Mouse (Mus musculus): ENCODE results near the gene Gm20716. TPM values are rescaled to one million over a fixed set of nuclear protein-coding genes. Genes with fewer than 3 reads are reported as not detected.

The Gm20716 gene
- 18.2 and 18.8 TPM in 2 replicates for polyA plus RNA-seq (2015; fragmentation: Nextera tagmentation; extraction: Ambion mirVana)

DNA sequence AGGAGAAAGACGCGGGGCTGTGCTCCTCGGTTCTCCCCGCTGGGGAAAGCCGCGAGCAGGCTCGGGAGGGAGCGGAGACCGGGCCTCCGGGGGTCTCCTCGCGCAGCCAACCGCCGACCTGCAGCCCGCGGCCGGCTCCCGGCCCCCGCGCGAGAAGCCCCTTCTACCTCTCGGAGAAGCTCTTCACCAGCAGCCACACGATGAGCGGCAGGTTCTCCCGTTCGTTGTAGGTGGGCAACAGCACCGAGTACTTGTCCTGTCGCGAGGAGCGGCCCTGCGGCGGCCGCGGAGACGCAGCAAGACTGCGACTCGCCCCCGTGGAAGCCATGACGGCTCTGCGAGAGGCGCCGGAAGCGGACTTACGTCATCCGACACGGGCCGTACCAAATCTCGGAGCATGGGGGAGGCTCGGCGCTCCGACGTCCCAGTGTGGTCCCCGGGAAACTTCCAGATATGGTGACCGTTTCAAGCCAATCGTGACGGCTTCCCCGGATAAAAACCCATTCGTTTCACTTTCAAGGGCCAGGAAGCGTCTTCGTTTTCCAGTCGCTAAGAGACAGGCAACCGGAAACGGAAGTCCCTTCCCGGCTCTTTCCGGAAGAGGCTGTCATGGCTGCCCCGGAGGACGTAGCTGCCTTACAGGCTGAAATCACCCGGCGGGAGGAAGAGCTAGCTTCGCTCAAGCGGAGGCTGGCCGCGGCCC lies at the start of gene Gm20716, which contains the start of the genes Dpm1 and Mocs3:
Gm20716 (minus strand) TSS at position 339 of the 703 bp plus-strand sequence.
Dpm1 (minus strand) TSS at position 566 of the 703 bp plus-strand sequence.
Mocs3 (plus strand) TSS at position 597 of the 703 bp plus-strand sequence.
- Histone ChIP-seq H3K36me3 (peaks cover 20% of the 10 kb centered on the region), H3K4me1 (peaks cover 27% of the 10 kb centered on the region), H3K27ac (peak within 1 kb of the TSS; percentile 95), H3K9me3 (no peaks in the 10 kb centered on the region), H3K27me3 (replicated peaks) (no peaks in the 10 kb centered on the region), H3K4me3 (replicated peaks) (peak within 1 kb of the TSS; percentile 100), H3K9ac (peak within 1 kb of the TSS; percentile 96), H3K4me2 (peak within 1 kb of the TSS; percentile 99)
- under 1% methylated on average over 69 of the region's 73 CpGs for WGBS
- ATAC-seq (ENCODE audit: insufficient read depth, low FRiP score, low read depth), result peak; percentile 83

GRCm38 (mm10) chr2:168274374-168274935 lies 44.3 kb upstream of the Gm20716 start:
- Histone ChIP-seq H3K27me3 (replicated peaks) (peaks cover 18% of the 10 kb centered on the region), H3K4me1 (0 out of 2 replicates have a peak, but pooled peaks cover 3% of the 10 kb centered on the region), H3K9ac (no peak overlapping the region), H3K4me2 (no peak overlapping the region), H3K27ac (no peak overlapping the region), H3K9me3 (no peaks in the 10 kb centered on the region), H3K4me3 (replicated peaks) (no peak overlapping the region), H3K36me3 (no peaks in the 10 kb centered on the region)
- 8% methylated on average over 11 of the region's 11 CpGs for WGBS
- no peak for ATAC-seq (ENCODE audit: insufficient read depth, low FRiP score, low read depth)

- ATAC-seq (ENCODE audit: insufficient read depth, low FRiP score, low read depth), result no peak
- no peak overlapping the region for H3K4me2 ChIP-seq
- 40% methylated on average over 9 of the region's 9 CpGs for WGBS
Measured at GRCm38 (mm10) chr2:168273387-168273786, 43.2 kb upstream of the Gm20716 start.

GRCm38 (mm10) chr2:168268033-168268432 lies 37.9 kb upstream of the Gm20716 start:
- Histone ChIP-seq H3K4me2 (peak overlapping the region; percentile 33), H3K27ac (no peak overlapping the region), H3K36me3 (no peaks in the 10 kb centered on the region), H3K4me1 (no peaks in the 10 kb centered on the region), H3K4me3 (replicated peaks) (0 out of 2 replicates have a peak overlapping the region, but pooled peaks have one; percentile 3), H3K9ac (no peak overlapping the region), H3K9me3 (no peaks in the 10 kb centered on the region), H3K27me3 (replicated peaks) (0 out of 2 replicates have a peak, but pooled peaks cover 1% of the 10 kb centered on the region)
- 35% methylated on average over 7 of the region's 7 CpGs for WGBS
- no peak for ATAC-seq (ENCODE audit: insufficient read depth, low FRiP score, low read depth)

More at GRCm38 (mm10) chr2:168273387-168273786, 43.2 kb upstream of the Gm20716 start:
- Histone ChIP-seq H3K27me3 (replicated peaks) (0 out of 2 replicates have a peak, but pooled peaks cover 10% of the 10 kb centered on the region), H3K4me1 (0 out of 2 replicates have a peak, but pooled peaks cover 3% of the 10 kb centered on the region), H3K4me3 (replicated peaks) (no peak overlapping the region), H3K9me3 (no peaks in the 10 kb centered on the region), H3K27ac (no peak overlapping the region), H3K36me3 (no peaks in the 10 kb centered on the region), H3K9ac (no peak overlapping the region)

GRCm38 (mm10) chr2:168260900-168261299 lies 30.7 kb upstream of the Gm20716 start:
- Histone ChIP-seq H3K27me3 (replicated peaks) (0 out of 2 replicates have a peak, but pooled peaks cover 9% of the 10 kb centered on the region), H3K27ac (no peak overlapping the region), H3K4me1 (no peaks in the 10 kb centered on the region), H3K4me3 (replicated peaks) (no peak overlapping the region), H3K4me2 (no peak overlapping the region), H3K9ac (no peak overlapping the region), H3K9me3 (no peaks in the 10 kb centered on the region), H3K36me3 (no peaks in the 10 kb centered on the region)
- no peak for ATAC-seq (ENCODE audit: insufficient read depth, low FRiP score, low read depth)
- WGBS, result 77% methylated on average over 10 of the region's 10 CpGs

GRCm38 (mm10) chr2:168260124-168260523 lies 30.0 kb upstream of the Gm20716 start:
- Histone ChIP-seq H3K4me1 (no peaks in the 10 kb centered on the region), H3K4me2 (no peak overlapping the region), H3K9me3 (no peaks in the 10 kb centered on the region), H3K9ac (no peak overlapping the region), H3K27ac (no peak overlapping the region), H3K27me3 (replicated peaks) (0 out of 2 replicates have a peak, but pooled peaks cover 9% of the 10 kb centered on the region), H3K4me3 (replicated peaks) (no peak overlapping the region), H3K36me3 (no peaks in the 10 kb centered on the region)
- ATAC-seq (ENCODE audit: insufficient read depth, low FRiP score, low read depth), result no peak
- WGBS, result 70% methylated on average over 3 of the region's 3 CpGs

DNA sequence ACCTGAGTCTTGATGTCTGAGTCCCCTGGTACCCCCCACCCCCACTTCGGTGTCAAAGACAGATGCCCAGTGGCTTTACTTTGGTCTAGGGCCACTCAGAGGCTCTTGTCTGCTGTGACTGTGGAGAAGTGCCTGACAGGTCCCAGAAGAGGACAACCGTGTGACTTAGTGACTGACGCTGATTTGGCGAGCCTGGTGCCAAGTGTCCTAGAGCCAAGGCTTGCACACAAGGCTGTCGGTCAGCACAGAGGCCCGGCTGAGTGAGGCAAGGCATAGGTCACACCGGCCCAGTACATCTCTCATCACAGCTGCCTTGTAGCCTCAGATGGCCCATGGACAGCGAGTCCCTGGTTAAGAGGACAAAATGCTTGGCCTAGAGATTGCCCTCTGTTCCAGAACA lies 28.9 kb upstream of the Gm20716 start:
- Histone ChIP-seq H3K4me1 (no peaks in the 10 kb centered on the region), H3K27me3 (replicated peaks) (0 out of 2 replicates have a peak, but pooled peaks cover 9% of the 10 kb centered on the region), H3K4me2 (no peak overlapping the region), H3K9ac (no peak overlapping the region), H3K36me3 (no peaks in the 10 kb centered on the region), H3K27ac (no peak overlapping the region), H3K4me3 (replicated peaks) (no peak overlapping the region), H3K9me3 (no peaks in the 10 kb centered on the region)
- 86% methylated on average over 8 of the region's 8 CpGs for WGBS
- ATAC-seq (ENCODE audit: insufficient read depth, low FRiP score, low read depth), result no peak

- WGBS, result 76% methylated on average over 4 of the region's 4 CpGs
- H3K9me3 ChIP-seq, result no peaks in the 10 kb centered on the region
Measured at GRCm38 (mm10) chr2:168257188-168257587, 27.0 kb upstream of the Gm20716 start.

DNA sequence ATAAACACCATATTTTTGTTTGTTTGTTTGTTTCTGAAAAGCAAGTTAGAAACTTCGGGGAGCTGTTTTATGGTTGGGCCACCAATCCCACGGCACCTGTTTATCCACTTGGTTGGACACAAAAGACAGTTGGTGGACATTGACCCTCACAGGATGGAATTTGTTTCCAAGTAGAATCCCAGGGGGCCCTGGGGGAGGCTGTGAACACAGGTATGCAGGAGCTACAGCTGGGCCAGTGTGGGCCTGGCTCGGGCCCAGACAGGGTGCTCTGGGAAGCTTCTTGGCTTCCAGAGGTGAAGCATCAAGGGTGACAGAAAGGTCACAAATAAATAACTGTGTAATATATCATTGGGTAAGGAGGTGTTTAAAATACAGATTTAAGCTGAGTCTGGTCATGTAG lies 26.3 kb upstream of the Gm20716 start:
- Histone ChIP-seq H3K4me2 (no peak overlapping the region), H3K4me1 (no peaks in the 10 kb centered on the region), H3K9ac (no peak overlapping the region), H3K27ac (no peak overlapping the region), H3K9me3 (no peaks in the 10 kb centered on the region), H3K36me3 (no peaks in the 10 kb centered on the region), H3K4me3 (replicated peaks) (no peak overlapping the region), H3K27me3 (replicated peaks) (no peaks in the 10 kb centered on the region)
- 48% methylated on average over 3 of the region's 3 CpGs for WGBS
- no peak for ATAC-seq (ENCODE audit: insufficient read depth, low FRiP score, low read depth)

More at GRCm38 (mm10) chr2:168257188-168257587, 27.0 kb upstream of the Gm20716 start:
- Histone ChIP-seq H3K4me1 (no peaks in the 10 kb centered on the region), H3K27ac (no peak overlapping the region), H3K27me3 (replicated peaks) (0 out of 2 replicates have a peak, but pooled peaks cover under 1% of the 10 kb centered on the region), H3K36me3 (no peaks in the 10 kb centered on the region), H3K9ac (no peak overlapping the region), H3K4me3 (replicated peaks) (no peak overlapping the region), H3K4me2 (no peak overlapping the region)
- no peak for ATAC-seq (ENCODE audit: insufficient read depth, low FRiP score, low read depth)

DNA sequence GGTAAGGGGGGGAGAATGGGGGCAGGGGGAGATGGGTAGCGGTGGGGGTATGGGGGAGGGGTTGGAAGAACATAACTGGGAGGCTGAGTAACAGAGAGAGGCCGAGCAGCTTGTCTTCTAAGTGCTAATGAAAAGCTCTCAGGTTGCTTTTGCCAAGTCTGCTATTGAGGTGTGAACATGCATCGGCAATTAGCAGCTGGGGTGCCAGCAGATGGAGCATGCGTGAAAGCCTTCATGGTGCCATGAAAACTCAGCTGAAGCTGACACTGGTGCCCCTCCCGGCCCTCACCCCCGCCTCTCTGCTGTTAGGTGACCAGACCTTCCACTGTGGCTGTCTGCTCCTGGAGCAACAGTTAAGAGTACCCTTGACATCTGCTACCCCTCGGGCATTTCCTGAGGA lies 23.7 kb upstream of the Gm20716 start:
- no peak overlapping the region for H3K4me2 ChIP-seq
- no peaks in the 10 kb centered on the region for H3K9me3 ChIP-seq
- no peak overlapping the region for H3K4me3 ChIP-seq (replicated peaks)
- no peaks in the 10 kb centered on the region for H3K36me3 ChIP-seq
- no peaks in the 10 kb centered on the region for H3K27me3 ChIP-seq (replicated peaks)
- H3K27ac ChIP-seq, result no peak overlapping the region
- no peak overlapping the region for H3K9ac ChIP-seq
- H3K4me1 ChIP-seq, result no peaks in the 10 kb centered on the region
- ATAC-seq (ENCODE audit: insufficient read depth, low FRiP score, low read depth), result no peak
- WGBS, result 32% methylated on average over 7 of the region's 7 CpGs

GRCm38 (mm10) chr2:168252639-168253292 lies 22.6 kb upstream of the Gm20716 start:
- Histone ChIP-seq H3K9me3 (no peaks in the 10 kb centered on the region), H3K4me1 (no peaks in the 10 kb centered on the region), H3K27ac (no peak overlapping the region), H3K9ac (no peak overlapping the region), H3K4me3 (replicated peaks) (no peak overlapping the region), H3K4me2 (no peak overlapping the region), H3K36me3 (no peaks in the 10 kb centered on the region), H3K27me3 (replicated peaks) (no peaks in the 10 kb centered on the region)
- 14% methylated on average over 16 of the region's 16 CpGs for WGBS
- ATAC-seq (ENCODE audit: insufficient read depth, low FRiP score, low read depth), result no peak
